Mouse (Mus musculus) liver, adult 10 weeks (tissue): Measurements from ENCODE around the gene Usp18. TPM values are rescaled to one million over a fixed set of nuclear protein-coding genes. Genes with fewer than 3 reads are reported as not detected.

Experiments
- polyA plus RNA-seq: library from polyadenylated mRNA; stranded (reverse); fragments of 350-450 nt; fragmentation: Illumina TruSeq; extraction: RNeasy Lipid Tissue Mini Kit (QIAGEN cat#74804); gene quantifications from one replicate; pipeline ENCODE4 v1.2.3, GENCODE M21; 2014; ENCODE audit warnings: low read depth, low replicate concordance

Gene Usp18
- 9.6 TPM for polyA plus RNA-seq

GRCm38 (mm10) chr6:121245127-121246036 is at the start of gene Usp18:
Gene Usp18 (plus strand): TSS chr6:121245906.

GRCm38 (mm10) chr6:121210149-121210925 is 35.4 kb upstream of the Usp18 start, which contains the start of gene Tuba8:
Gene Tuba8 (plus strand): TSS chr6:121210696.

GRCm38 (mm10) chr6:121299954-121300353 is 54.2 kb downstream of the Usp18 start, which contains the start of gene Slc6a13:
Gene Slc6a13 (plus strand): TSS chr6:121300227.

Other genes with a start within 250 kb of the Usp18 start
- gene Mical3, start 114.9 kb upstream of the Usp18 start, polyA plus RNA-seq: 3.5 TPM
- 3.0 TPM for gene Pex26, start 62.2 kb upstream of the Usp18 start, polyA plus RNA-seq
- 0.37 TPM for gene Tuba8, start 35.2 kb upstream of the Usp18 start, polyA plus RNA-seq
- gene Slc6a13, start 54.3 kb downstream of the Usp18 start, polyA plus RNA-seq: 38.1 TPM
- gene Slc6a12, start 97.2 kb downstream of the Usp18 start, polyA plus RNA-seq: 23.5 TPM
- gene Iqsec3, start 227.8 kb downstream of the Usp18 start, polyA plus RNA-seq: not detected